Mouse (Mus musculus) embryonic stem cell, embryonic (primary cell): ENCODE data around the gene Sema5a.

Experiments
- CTCF ChIA-PET, 4 experiments: fragments of 300-600 bp in 2 of 4; fragments of 350-600 bp in 2 of 4; sonication (Branson Sonifier 250); formaldehyde crosslinking; loops; one replicate each; lab custom pipeline; 2022; ENCODE audit warnings: inconsistent platforms in 2 of 4; lab: Charles Lee
- POLR2A ChIA-PET, 4 experiments: fragments of 300-600 bp in 2 of 4; fragments of 350-600 bp in 2 of 4; sonication (Branson Sonifier 250); formaldehyde crosslinking; loops; one replicate each; lab custom pipeline; 2022; ENCODE audit warnings: antibody characterized with exemption in 4 of 4, inconsistent platforms in 1 of 4; lab: Charles Lee

The Sema5a gene

DNA sequence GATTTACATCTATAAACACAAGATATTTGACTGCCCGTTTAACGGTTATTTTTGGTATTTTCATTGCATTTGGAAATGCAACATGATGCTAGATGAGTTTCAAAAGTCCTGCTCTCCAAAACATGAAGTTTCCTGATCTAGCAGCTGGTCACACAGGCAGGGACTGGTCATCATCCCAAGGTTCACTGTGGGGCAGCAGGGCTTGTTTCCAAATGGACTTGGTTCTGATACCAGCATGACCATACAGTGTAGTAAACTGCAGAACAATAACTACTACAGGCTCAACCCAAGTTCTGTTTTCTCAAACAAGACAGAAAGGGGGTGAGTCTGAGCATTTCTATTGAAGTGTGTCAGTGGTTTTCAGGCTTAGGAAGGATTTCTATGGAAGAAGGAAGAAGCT is 314.3 kb downstream of the Sema5a start:
- CTCF ChIA-PET = no interaction called here
- POLR2A ChIA-PET = interaction anchor here in 1 of 4 experiments (0.6 kb wide), 1 partner anchor 1530 kb away, joined by 3 read pairs; no protein-coding TSS in a partner anchor

DNA sequence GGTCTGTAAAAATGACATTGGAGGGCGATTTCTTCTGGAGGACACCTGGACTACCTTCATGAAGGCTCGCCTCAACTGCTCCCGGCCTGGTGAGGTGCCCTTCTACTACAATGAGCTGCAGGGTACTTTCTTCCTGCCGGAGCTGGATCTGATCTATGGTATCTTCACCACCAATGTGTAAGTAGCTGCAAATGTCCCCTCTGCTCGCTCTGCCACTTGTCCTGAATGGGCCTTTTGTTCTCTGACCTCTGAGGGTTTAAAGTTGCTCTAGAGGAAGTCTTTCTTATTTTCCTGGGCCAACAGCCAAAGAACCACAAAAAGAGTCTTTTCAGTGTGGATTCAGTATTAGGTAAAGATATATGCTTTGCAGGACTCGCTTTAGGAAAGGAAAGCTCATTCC is 318.0 kb downstream of the Sema5a start:
- ChIA-PET POLR2A (no interaction called here), CTCF (no interaction called here)

DNA sequence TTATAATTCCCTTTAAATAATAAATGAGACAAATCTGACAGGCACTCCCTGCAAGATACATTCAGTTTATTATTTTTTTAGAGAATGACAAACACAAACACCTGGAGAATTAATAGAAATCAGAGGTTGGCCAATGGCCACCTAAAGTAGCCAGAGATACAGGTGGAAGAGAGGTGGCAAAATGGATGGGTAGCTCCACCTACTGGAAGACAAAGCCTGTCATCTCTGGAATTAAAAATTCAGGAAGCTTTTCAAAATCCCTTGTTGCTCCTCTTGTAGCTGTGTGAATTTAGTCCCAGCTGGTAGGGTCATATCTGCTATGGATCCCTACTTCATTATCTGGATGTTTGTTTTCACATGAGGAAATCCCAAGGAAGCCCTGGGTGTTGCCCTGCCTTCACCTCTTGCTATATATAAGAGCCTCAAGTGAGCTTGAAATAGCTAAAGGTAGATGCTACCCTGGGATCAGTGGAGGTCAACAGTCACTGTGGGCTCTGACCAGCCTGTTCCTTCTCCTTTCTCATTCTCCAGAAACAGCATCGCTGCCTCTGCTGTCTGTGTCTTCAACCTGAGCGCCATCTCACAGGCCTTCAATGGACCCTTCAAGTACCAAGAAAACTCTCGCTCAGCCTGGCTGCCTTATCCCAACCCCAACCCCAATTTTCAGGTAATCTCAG is 323.7 kb downstream of the Sema5a start:
- ChIA-PET POLR2A (interaction anchor here in 1 of 4 experiments (0.6 kb wide), 1 partner anchor 1783 kb away, joined by 3 read pairs; no protein-coding TSS in a partner anchor), CTCF (interaction anchor here in 2 of 4 experiments (0.5 to 1.1 kb wide), 3 partner anchors 13 to 335 kb away, joined by 3 read pairs; no protein-coding TSS in a partner anchor)

GRCm38 (mm10) chr15:32568858-32569387 is 324.3 kb downstream of the Sema5a start:
- ChIA-PET POLR2A (interaction anchor here in 1 of 4 experiments (0.6 kb wide), 1 partner anchor 1782 kb away, joined by 3 read pairs; no protein-coding TSS in a partner anchor), CTCF (interaction anchor here in 2 of 4 experiments (0.5 to 1.1 kb wide), 2 partner anchors 13 to 335 kb away, joined by 3 read pairs; no protein-coding TSS in a partner anchor)

- ChIA-PET POLR2A (no interaction called here), CTCF (no interaction called here)
These were observed 329.7 kb downstream of the Sema5a start for GRCm38 (mm10) chr15:32574327-32574726.

DNA sequence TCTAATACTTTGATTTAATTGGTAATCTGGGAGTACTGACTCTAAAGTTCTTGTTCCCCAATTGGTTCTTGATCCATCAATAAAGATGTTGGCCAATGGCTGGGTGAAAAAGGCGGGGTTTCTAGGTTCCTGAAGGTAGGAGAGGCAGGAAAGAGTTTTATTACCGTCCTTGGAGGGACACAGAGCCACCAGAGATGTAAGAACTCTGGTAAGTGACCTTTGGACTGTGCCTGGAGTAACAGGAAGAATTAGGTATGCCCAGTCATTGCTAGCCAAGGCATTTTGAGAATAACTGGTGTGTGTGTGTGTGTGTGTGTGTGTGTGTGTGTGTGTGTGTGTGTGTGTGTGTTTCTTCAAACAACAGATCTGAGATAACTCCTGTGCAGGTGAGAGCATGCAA is 330.6 kb downstream of the Sema5a start:
- POLR2A ChIA-PET = no interaction called here

GRCm38 (mm10) chr15:32579351-32579750 is 334.7 kb downstream of the Sema5a start:
- CTCF ChIA-PET = no interaction called here
- POLR2A ChIA-PET = no interaction called here

More for the DNA sequence above, 330.6 kb downstream of the Sema5a start:
- CTCF ChIA-PET = no interaction called here

DNA sequence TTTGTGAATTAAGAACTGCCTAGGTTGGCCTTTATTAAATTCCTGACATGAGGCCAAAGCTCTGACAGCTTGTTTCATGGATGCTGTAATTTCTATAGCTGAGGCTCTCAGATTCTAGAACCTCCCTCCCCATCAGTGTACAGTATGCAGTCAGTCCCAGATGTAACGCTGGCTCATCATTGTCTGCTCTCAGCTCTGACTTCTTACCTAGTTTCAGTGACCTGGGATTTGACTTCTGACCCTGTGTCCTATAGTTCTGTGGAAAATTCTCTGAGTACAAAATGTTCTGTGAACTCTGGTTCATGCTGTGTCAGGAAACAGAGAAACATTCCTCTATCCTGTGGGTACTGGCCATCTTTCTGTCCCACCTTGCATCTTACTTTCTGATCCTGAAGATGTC is 346.0 kb downstream of the Sema5a start:
- POLR2A ChIA-PET = no interaction called here
- CTCF ChIA-PET = no interaction called here

DNA sequence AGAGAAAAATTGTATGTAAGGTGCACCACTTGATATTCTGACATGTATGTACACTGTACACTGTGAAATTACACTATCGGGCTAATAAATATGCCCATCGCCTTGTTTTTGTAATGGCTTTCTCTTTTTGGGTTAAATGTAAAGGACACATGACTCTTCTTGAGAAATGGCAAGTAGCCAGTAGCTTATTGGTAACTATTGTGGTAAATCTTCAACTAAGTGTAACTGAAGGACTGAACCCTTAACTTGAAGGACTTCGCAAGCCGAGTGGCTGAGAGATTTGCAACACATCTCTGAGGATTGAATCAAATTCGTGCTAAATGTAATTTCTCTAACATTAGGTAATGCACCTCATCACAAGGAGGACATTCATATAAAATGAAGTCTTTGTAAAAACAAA is 349.1 kb downstream of the Sema5a start:
- ChIA-PET CTCF (no interaction called here), POLR2A (no interaction called here)

DNA sequence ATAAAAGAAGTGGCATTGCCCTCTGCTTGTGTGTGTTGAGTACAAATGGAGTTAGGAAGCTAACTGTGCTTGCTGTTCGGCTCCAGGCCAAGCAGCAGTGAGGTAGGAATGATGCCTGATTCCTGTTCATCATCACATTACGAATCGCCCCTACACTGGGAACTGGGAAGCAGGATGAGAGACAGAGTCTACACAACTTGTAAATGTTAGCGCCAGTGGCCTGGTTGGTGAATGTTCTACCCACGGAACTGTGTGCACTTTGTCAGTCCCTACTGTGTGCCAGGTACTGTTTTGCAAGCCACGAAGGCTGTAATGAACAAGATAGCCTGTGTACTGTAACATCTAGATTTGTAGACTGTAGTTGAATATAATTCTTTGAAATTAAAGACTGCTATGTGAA is 352.0 kb downstream of the Sema5a start:
- POLR2A ChIA-PET = no interaction called here
- CTCF ChIA-PET = no interaction called here

DNA sequence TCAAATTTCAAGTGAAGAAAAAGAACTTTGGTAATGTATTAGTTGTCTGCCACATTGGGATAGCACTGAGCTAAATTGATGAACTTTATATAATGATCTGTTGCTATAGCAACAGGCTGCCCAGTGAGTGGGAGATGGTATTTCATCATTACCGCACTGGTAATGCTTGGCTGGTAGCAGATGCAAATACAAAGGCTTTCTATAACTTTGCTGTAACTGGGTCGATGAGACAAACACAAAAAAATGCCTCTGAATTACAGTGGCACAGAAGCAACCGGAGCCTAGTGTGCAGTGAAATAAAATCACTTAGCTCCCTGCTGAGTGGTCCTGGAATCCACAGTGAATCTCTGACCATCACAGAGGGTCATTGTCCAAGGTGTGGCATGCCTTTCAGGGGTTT is 352.6 kb downstream of the Sema5a start:
- CTCF ChIA-PET = no interaction called here
- POLR2A ChIA-PET = no interaction called here

DNA sequence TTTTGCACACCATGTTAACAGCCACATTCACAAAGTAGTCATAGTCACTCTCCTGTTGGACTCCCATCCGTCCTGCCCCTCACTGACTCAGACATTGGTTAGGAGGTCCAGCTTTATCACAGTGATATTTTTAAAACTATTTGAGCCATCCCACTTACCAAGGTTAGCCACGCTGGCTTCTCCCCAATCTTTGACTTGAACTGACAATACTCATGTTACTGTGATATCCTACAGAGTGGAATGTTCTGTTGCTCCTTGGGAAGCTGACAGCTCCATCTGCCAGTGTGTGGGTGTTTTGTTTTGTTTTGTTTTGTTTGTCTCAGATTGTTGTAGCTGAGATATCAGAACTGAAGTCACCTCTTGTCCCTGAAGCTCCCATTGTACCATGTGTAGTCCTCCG is 362.6 kb downstream of the Sema5a start:
- ChIA-PET CTCF (no interaction called here), POLR2A (no interaction called here)

DNA sequence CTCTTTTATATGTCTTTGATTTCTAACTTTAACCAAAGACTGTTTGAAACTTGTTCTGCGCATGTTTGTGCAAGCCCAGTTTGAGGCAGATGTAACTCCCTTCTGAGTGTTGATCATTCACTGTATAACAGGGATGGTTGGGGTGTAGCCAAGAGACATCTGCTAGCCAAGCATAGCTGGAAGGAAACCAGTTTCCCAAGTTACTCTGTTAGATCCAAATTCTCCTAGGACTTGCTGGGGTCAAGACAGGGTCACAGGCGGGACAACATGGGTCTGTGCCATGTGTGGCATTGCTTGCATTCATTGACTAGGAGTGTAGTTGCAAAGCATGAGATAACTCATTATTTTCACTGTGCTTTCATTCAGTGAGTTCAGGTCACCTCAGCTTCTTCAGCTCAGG is 366.2 kb downstream of the Sema5a start:
- POLR2A ChIA-PET = no interaction called here
- CTCF ChIA-PET = no interaction called here

DNA sequence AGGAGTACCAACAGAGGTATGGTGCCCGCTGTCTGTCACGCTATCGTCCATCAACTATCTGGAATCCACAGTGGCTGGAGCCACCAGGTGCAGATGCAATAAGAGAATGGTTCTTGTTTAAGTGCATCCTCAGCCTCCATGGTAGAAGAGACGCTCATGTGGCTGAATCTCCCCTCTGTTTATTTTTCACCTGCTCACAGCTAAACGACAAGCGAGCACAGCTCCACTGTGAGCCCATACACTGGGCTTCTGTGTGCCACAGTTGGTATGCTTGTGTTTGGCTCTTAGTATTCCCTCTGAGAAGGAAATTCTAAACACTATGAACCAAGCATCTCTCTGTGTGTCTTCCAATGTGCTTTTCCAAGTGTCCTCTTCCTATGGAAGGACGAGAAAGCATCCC is 366.6 kb downstream of the Sema5a start:
- ChIA-PET POLR2A (no interaction called here), CTCF (no interaction called here)

GRCm38 (mm10) chr15:32613718-32614117 is 369.1 kb downstream of the Sema5a start:
- ChIA-PET POLR2A (no interaction called here), CTCF (no interaction called here)

GRCm38 (mm10) chr15:32615773-32616172 is 371.2 kb downstream of the Sema5a start:
- POLR2A ChIA-PET = no interaction called here
- CTCF ChIA-PET = no interaction called here

DNA sequence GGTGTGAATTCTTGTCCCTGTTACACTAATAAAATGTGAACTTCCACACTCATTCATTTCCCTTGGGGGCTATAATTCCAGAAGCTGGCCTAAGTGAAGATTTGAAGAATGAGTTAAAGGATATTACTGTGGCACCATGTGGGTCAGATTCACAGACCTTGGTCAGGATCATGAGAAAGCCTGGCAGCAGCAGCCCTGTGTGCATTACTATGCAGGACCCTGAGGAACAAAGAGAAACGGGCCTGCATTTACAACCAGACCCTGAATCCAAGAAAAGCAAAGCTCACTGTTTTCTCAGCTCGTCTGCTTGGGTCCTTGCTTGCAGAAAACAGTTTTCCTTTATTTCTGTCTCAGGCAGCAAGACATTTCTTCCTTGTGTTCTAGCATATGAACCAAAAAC is 374.6 kb downstream of the Sema5a start:
- POLR2A ChIA-PET = no interaction called here
- CTCF ChIA-PET = no interaction called here

GRCm38 (mm10) chr15:32623037-32623739 is 378.6 kb downstream of the Sema5a start:
- ChIA-PET POLR2A (no interaction called here), CTCF (no interaction called here)

- CTCF ChIA-PET = no interaction called here
- POLR2A ChIA-PET = no interaction called here
These were observed 379.5 kb downstream of the Sema5a start for GRCm38 (mm10) chr15:32624106-32624505.

- CTCF ChIA-PET = no interaction called here
- POLR2A ChIA-PET = no interaction called here
These were observed 381.4 kb downstream of the Sema5a start for GRCm38 (mm10) chr15:32626031-32626430.

- ChIA-PET POLR2A (no interaction called here), CTCF (no interaction called here)
These were observed 389.1 kb downstream of the Sema5a start for GRCm38 (mm10) chr15:32633713-32634112.
